Mouse (Mus musculus) kidney, postnatal 25 days (tissue): ENCODE data around the gene Cckbr.

Experiments used
- DNase-seq, 2 experiments: peaks; one replicate each; pipeline ENCODE4 v3.0.0; 2021; ENCODE audit warnings: mixed read lengths in 2 of 2

Gene Cckbr

GRCm38 (mm10) chr7:105425424-105426043 is at the start of gene Cckbr:
Cckbr (plus strand) TSS chr7:105425731.
- no peak for DNase-seq

- DNase-seq = no peak
Measured at GRCm38 (mm10) chr7:105380329-105380728, 45.2 kb upstream of the Cckbr start.

- DNase-seq = no peak
Measured at GRCm38 (mm10) chr7:105387696-105388095, 37.8 kb upstream of the Cckbr start.

GRCm38 (mm10) chr7:105390236-105390635 is 35.3 kb upstream of the Cckbr start:
- DNase-seq = no peak

GRCm38 (mm10) chr7:105394606-105395005 is 30.9 kb upstream of the Cckbr start:
- no peak for DNase-seq

GRCm38 (mm10) chr7:105395131-105395820 is 30.3 kb upstream of the Cckbr start:
- DNase-seq = no peak

- no peak for DNase-seq
Measured at GRCm38 (mm10) chr7:105396126-105396525, 29.4 kb upstream of the Cckbr start.

GRCm38 (mm10) chr7:105399058-105399934 is 26.2 kb upstream of the Cckbr start:
- DNase-seq = no peak

- DNase-seq = peak; percentile 100
Measured at GRCm38 (mm10) chr7:105399935-105400624, 25.5 kb upstream of the Cckbr start, which contains the start of gene Fam160a2. Fam160a2 (minus strand) TSS chr7:105400054.

- no peak for DNase-seq
Measured at GRCm38 (mm10) chr7:105404268-105404667, 21.3 kb upstream of the Cckbr start, which contains the start of gene Cnga4. Cnga4 (plus strand) TSS chr7:105404568.

- no peak for DNase-seq
Measured at GRCm38 (mm10) chr7:105406322-105406721, 19.2 kb upstream of the Cckbr start.

- peak; percentile 74 to 91 for DNase-seq
Measured at GRCm38 (mm10) chr7:105411874-105412632, 13.5 kb upstream of the Cckbr start.

- no peak for DNase-seq
Measured at GRCm38 (mm10) chr7:105414385-105414784, 11.1 kb upstream of the Cckbr start.

- no peak for DNase-seq
Measured at GRCm38 (mm10) chr7:105416529-105416928, 9.0 kb upstream of the Cckbr start.

GRCm38 (mm10) chr7:105418106-105418505 is 7.4 kb upstream of the Cckbr start:
- no peak for DNase-seq

GRCm38 (mm10) chr7:105420903-105421302 is 4.6 kb upstream of the Cckbr start:
- DNase-seq = no peak

- no peak for DNase-seq
Measured at GRCm38 (mm10) chr7:105424368-105424767, 1.2 kb upstream of the Cckbr start.

- no peak for DNase-seq
Measured at GRCm38 (mm10) chr7:105426051-105426450, 520 bp downstream of the Cckbr start.

GRCm38 (mm10) chr7:105432058-105432457 is 6.5 kb downstream of the Cckbr start:
- DNase-seq = no peak

- no peak for DNase-seq
Measured at GRCm38 (mm10) chr7:105433859-105434258, 8.3 kb downstream of the Cckbr start.

GRCm38 (mm10) chr7:105434798-105435197 is 9.3 kb downstream of the Cckbr start:
- DNase-seq = no peak
